Mouse (Mus musculus): ENCODE results near the gene Gnao1. TPM values are rescaled to one million over a fixed set of nuclear protein-coding genes. Genes with fewer than 3 reads are reported as not detected.

The Gnao1 gene
- polyA plus RNA-seq, 1 experiment from 2014 or later, result 91.6 TPM

GRCm38 (mm10) chr8:93933288-93933687 is 123.5 kb downstream of the Gnao1 start:
- 0 out of 2 replicates have a peak, but pooled peaks cover 11% of the 10 kb centered on the region for H3K4me1 ChIP-seq
- ATAC-seq (ENCODE audit: low FRiP score), result no peak

DNA sequence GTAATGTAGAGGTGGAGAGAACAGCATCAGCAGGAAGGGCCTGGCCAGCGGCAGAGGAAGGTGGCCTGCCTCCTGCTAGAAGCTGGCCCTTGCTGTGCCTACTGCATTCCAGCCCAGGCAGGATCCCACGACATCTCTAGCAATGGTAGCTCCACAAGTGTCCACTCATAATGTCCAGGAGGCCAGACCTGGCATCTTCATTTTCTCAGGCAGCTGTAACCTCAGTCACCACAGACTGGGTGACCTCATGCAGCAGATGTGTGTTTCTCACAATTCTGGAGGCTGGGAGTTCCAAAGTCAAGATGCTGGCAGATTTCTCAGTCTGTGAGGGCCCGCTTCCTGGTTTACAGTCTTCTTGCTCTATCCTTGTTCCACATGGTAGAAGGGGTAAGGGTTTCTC is 128.4 kb downstream of the Gnao1 start:
- WGBS, result 88% methylated on average over 3 of the region's 3 CpGs
- Histone ChIP-seq H3K27me3 (no peaks in the 10 kb centered on the region), H3K4me2 (replicated peaks) (no peak overlapping the region), H3K9ac (no peak overlapping the region), H3K4me3 (no peak overlapping the region), H3K27ac (no peak overlapping the region), H3K4me1 (no peaks in the 10 kb centered on the region), H3K9me3 (replicated peaks) (no peaks in the 10 kb centered on the region), H3K36me3 (no peaks in the 10 kb centered on the region)
- no peak for ATAC-seq (ENCODE audit: low FRiP score)

More at GRCm38 (mm10) chr8:93933288-93933687, 123.5 kb downstream of the Gnao1 start:
- Histone ChIP-seq H3K4me2 (replicated peaks) (no peak overlapping the region), H3K9ac (no peak overlapping the region), H3K36me3 (peaks cover 3% of the 10 kb centered on the region; the same call in 1 of the 2 replicates), H3K4me3 (no peak overlapping the region), H3K9me3 (replicated peaks) (no peaks in the 10 kb centered on the region), H3K27ac (no peak overlapping the region), H3K27me3 (no peaks in the 10 kb centered on the region)
- 95% methylated on average over 2 of the region's 2 CpGs for WGBS

DNA sequence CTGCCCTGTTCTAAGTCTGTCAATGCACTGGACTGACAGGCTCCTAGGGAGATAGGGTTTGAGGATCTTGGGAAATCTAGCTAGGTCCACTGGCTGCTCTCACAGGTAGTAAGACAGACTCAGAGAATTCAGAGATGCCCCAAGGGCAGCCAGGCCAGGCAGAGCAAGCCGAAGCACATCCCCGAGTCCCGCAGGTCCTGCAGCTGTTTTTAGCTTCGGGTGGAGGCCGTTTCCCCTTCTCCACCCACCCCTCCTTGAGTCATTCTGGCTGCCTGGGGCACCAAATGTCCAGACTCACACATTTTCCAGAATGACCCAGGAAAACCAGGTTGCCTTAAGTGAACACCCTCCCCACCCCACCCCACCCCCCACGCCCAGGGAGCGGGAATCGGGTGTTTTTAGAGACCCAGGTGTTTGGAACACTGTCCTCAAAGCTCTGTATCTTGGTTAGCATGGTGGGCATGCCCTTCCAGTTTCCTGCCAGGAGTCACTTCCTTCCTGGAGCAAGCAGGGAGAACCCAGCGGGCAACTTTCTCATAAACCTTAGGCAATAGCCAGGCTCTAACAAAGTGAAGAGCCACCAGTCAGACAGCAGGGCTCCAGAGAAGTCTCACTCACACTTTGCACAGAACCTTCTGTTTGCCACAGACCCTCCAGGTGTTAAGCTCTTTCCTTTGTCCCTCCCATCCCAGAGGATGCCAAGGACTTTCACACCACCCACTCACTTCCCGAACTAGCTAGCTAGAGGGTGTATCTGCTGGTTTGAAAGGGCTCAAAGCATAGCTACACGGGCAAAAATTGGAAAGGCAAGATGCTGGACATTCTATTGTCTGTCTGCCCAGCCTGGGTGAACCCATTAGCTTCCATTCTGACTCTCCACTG is 131.0 kb downstream of the Gnao1 start:
- H3K4me2 ChIP-seq (replicated peaks), result no peak overlapping the region
- H3K27me3 ChIP-seq, result no peaks in the 10 kb centered on the region
- no peaks in the 10 kb centered on the region for H3K4me1 ChIP-seq
- no peak for ATAC-seq (ENCODE audit: low FRiP score)
- H3K4me3 ChIP-seq, result no peak overlapping the region
- H3K9ac ChIP-seq, result no peak overlapping the region
- no peaks in the 10 kb centered on the region for H3K9me3 ChIP-seq (replicated peaks)
- no peak overlapping the region for H3K27ac ChIP-seq
- 70% methylated on average over 11 of the region's 11 CpGs for WGBS
- peaks cover 3% of the 10 kb centered on the region; the same call in 1 of the 2 replicates for H3K36me3 ChIP-seq

DNA sequence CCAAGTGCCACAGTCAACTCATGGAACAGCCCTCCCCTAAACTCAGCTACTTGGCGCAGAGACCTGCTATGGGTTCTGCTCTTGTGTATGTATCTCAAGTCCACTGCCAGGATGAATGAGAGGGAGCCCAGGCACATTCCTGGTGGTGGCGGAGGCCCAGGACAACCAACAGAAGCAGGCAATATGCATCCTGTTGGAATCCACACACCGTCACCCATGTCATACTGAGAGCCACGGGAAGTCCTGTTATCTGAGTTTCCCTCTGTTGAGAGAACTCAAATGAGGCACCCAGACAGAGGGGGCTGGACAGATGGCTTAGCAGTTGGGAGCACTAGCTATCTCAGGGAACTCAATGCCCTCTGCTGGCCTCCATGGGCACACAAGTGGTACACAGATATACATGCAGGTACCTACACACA is 131.9 kb downstream of the Gnao1 start:
- no peak overlapping the region for H3K9ac ChIP-seq
- no peak overlapping the region for H3K4me2 ChIP-seq (replicated peaks)
- no peaks in the 10 kb centered on the region for H3K4me1 ChIP-seq
- no peak for ATAC-seq (ENCODE audit: low FRiP score)
- H3K27me3 ChIP-seq, result no peaks in the 10 kb centered on the region
- peaks cover 8% of the 10 kb centered on the region; the same call in 1 of the 2 replicates for H3K36me3 ChIP-seq
- WGBS, result 79% methylated on average over 4 of the region's 4 CpGs
- no peaks in the 10 kb centered on the region for H3K9me3 ChIP-seq (replicated peaks)
- no peak overlapping the region for H3K27ac ChIP-seq
- no peak overlapping the region for H3K4me3 ChIP-seq

DNA sequence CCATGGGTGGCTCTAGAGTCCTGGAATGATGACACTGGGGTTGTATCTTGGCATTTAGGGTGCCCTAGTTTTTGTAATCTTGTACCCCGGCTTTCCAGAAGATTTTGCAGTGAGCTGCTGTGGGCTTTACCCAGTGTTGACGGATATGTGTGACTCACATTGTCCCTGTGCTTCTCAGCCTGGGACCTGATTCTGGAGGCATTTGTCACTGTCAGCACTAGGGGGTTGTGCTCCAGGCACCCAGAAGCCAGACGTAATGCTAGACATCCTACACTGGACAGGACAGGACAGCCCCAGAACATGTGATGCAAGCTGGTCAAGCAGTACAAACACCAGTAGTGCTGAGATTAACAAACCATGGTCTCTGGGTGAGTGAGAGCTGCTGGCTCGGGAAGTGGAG is 136.0 kb downstream of the Gnao1 start:
- peaks cover 31% of the 10 kb centered on the region for H3K36me3 ChIP-seq
- H3K4me1 ChIP-seq, result no peaks in the 10 kb centered on the region
- no peak overlapping the region for H3K4me3 ChIP-seq
- H3K27ac ChIP-seq, result no peak overlapping the region
- H3K27me3 ChIP-seq, result no peaks in the 10 kb centered on the region
- H3K9ac ChIP-seq, result no peak overlapping the region
- ATAC-seq (ENCODE audit: low FRiP score), result no peak
- no peak overlapping the region for H3K4me2 ChIP-seq (replicated peaks)
- no peaks in the 10 kb centered on the region for H3K9me3 ChIP-seq (replicated peaks)
- 69% methylated on average over 4 of the region's 4 CpGs for WGBS

GRCm38 (mm10) chr8:93946397-93946796 is 136.6 kb downstream of the Gnao1 start:
- 96% methylated on average over 1 of the region's 1 CpGs for WGBS
- Histone ChIP-seq H3K4me3 (no peak overlapping the region), H3K9me3 (replicated peaks) (no peaks in the 10 kb centered on the region), H3K27ac (no peak overlapping the region), H3K4me1 (no peaks in the 10 kb centered on the region), H3K9ac (no peak overlapping the region), H3K36me3 (peaks cover 37% of the 10 kb centered on the region), H3K4me2 (replicated peaks) (no peak overlapping the region), H3K27me3 (no peaks in the 10 kb centered on the region)
- no peak for ATAC-seq (ENCODE audit: low FRiP score)

DNA sequence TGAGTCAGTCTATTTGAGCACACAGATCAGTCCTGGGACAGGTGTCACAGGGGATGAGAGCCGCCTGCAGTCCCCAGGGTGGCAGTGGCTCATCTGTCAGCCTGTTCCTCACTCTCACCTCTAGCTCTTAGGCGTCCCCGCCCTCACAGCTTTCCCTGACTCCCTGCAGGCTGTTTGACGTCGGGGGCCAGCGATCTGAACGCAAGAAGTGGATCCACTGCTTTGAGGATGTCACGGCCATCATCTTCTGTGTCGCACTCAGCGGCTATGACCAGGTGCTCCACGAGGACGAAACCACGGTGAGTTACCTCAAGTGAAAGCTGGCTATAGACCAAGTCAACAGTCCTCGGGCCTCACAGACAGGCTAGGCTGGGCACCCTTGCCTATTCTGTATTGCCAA is 140.4 kb downstream of the Gnao1 start:
- no peak for ATAC-seq (ENCODE audit: low FRiP score)
- H3K4me1 ChIP-seq, result no peaks in the 10 kb centered on the region
- H3K36me3 ChIP-seq, result peaks cover 72% of the 10 kb centered on the region
- H3K9me3 ChIP-seq (replicated peaks), result no peaks in the 10 kb centered on the region
- H3K9ac ChIP-seq, result no peak overlapping the region
- H3K27me3 ChIP-seq, result no peaks in the 10 kb centered on the region
- H3K27ac ChIP-seq, result no peak overlapping the region
- H3K4me3 ChIP-seq, result no peak overlapping the region
- 86% methylated on average over 14 of the region's 14 CpGs for WGBS
- no peak overlapping the region for H3K4me2 ChIP-seq (replicated peaks)

- no peak overlapping the region for H3K4me2 ChIP-seq (replicated peaks)
- no peaks in the 10 kb centered on the region for H3K4me1 ChIP-seq
- ATAC-seq (ENCODE audit: low FRiP score), result no peak
- 84% methylated on average over 9 of the region's 9 CpGs for whole genome bisulfite sequencing
- no peak overlapping the region for H3K4me3 ChIP-seq
- peaks cover 86% of the 10 kb centered on the region for H3K36me3 ChIP-seq
- H3K27ac ChIP-seq, result no peak overlapping the region
- no peak overlapping the region for H3K9ac ChIP-seq
- H3K27me3 ChIP-seq, result no peaks in the 10 kb centered on the region
- H3K9me3 ChIP-seq (replicated peaks), result no peaks in the 10 kb centered on the region
Observed at GRCm38 (mm10) chr8:93952511-93952910, 142.7 kb downstream of the Gnao1 start.

GRCm38 (mm10) chr8:93958402-93958801 is 148.6 kb downstream of the Gnao1 start:
- Histone ChIP-seq H3K4me2 (replicated peaks) (no peak overlapping the region), H3K36me3 (peaks cover 69% of the 10 kb centered on the region), H3K27ac (no peak overlapping the region), H3K4me1 (no peaks in the 10 kb centered on the region), H3K27me3 (no peaks in the 10 kb centered on the region), H3K4me3 (no peak overlapping the region), H3K9ac (no peak overlapping the region), H3K9me3 (replicated peaks) (no peaks in the 10 kb centered on the region)
- ATAC-seq (ENCODE audit: low FRiP score), result no peak
- 94% methylated on average over 9 of the region's 9 CpGs for WGBS

GRCm38 (mm10) chr8:93960909-93961308 is 151.1 kb downstream of the Gnao1 start:
- no peak overlapping the region for H3K4me2 ChIP-seq (replicated peaks)
- ATAC-seq (ENCODE audit: low FRiP score), result no peak
- no peak overlapping the region for H3K9ac ChIP-seq
- H3K27me3 ChIP-seq, result no peaks in the 10 kb centered on the region
- no peak overlapping the region for H3K4me3 ChIP-seq
- H3K36me3 ChIP-seq, result peaks cover 69% of the 10 kb centered on the region
- 79% methylated on average over 6 of the region's 6 CpGs for WGBS
- H3K27ac ChIP-seq, result no peak overlapping the region
- H3K9me3 ChIP-seq (replicated peaks), result no peaks in the 10 kb centered on the region
- no peaks in the 10 kb centered on the region for H3K4me1 ChIP-seq

GRCm38 (mm10) chr8:93968293-93968692 is 158.5 kb downstream of the Gnao1 start:
- Histone ChIP-seq H3K4me3 (no peak overlapping the region), H3K4me2 (replicated peaks) (no peak overlapping the region), H3K27me3 (no peaks in the 10 kb centered on the region), H3K9ac (no peak overlapping the region; the same call in 1 of the 2 replicates), H3K9me3 (replicated peaks) (no peaks in the 10 kb centered on the region), H3K27ac (no peak overlapping the region), H3K4me1 (no peaks in the 10 kb centered on the region; the same call in 1 of the 2 replicates), H3K36me3 (peaks cover 74% of the 10 kb centered on the region)
- 0 out of 2 replicates have a peak, but pooled peaks have one; percentile 30 for ATAC-seq (ENCODE audit: low FRiP score)
- 63% methylated on average over 6 of the region's 6 CpGs for WGBS

GRCm38 (mm10) chr8:93969626-93970340 is 160.0 kb downstream of the Gnao1 start:
- 70% methylated on average over 7 of the region's 7 CpGs for WGBS
- H3K27me3 ChIP-seq, result no peaks in the 10 kb centered on the region
- H3K27ac ChIP-seq, result no peak overlapping the region
- no peak overlapping the region for H3K4me2 ChIP-seq (replicated peaks)
- no peaks in the 10 kb centered on the region; the same call in 1 of the 2 replicates for H3K4me1 ChIP-seq
- no peak overlapping the region for H3K9ac ChIP-seq
- H3K4me3 ChIP-seq, result no peak overlapping the region
- no peak for ATAC-seq (ENCODE audit: low FRiP score)
- H3K36me3 ChIP-seq, result peaks cover 74% of the 10 kb centered on the region
- no peaks in the 10 kb centered on the region for H3K9me3 ChIP-seq (replicated peaks)

All from hindbrain, embryonic 12.5 days (tissue).